Mouse (Mus musculus) embryonic facial prominence, embryonic 10.5 days (tissue): ENCODE results near the gene Metap2. TPM values are rescaled to one million over a fixed set of nuclear protein-coding genes. Genes with fewer than 3 reads are reported as not detected.

Source experiments
- DNase-seq: peaks from one replicate; pipeline ENCODE4 v3.0.0-alpha.2; 2017; ENCODE audit warnings: low spot score
- H3K27ac ChIP-seq: fragments of 300-500 bp; sonication (generic); replicated peaks from 2 replicates; pipeline ENCODE4 v1.5.1; 2016; ENCODE audit warnings: mild to moderate bottlenecking
- H3K27me3 ChIP-seq: fragments of 300-500 bp; sonication (generic); replicated peaks from 2 replicates; pipeline ENCODE4 v1.6.1; 2016; ENCODE audit warnings: low read depth, mild to moderate bottlenecking; ENCODE audit not compliant: poor library complexity, severe bottlenecking
- H3K36me3 ChIP-seq: fragments of 300-500 bp; sonication (generic); replicated peaks from 2 replicates; pipeline ENCODE4 v1.6.1; 2016; ENCODE audit warnings: mild to moderate bottlenecking, moderate library complexity
- H3K4me1 ChIP-seq: fragments of 300-500 bp; sonication (generic); 2 replicates; pipeline ENCODE4 v1.6.1; 2016
- H3K4me3 ChIP-seq: fragments of 300-500 bp; sonication (generic); 2 replicates; pipeline ENCODE4 v1.5.1; 2016; ENCODE audit warnings: mild to moderate bottlenecking, moderate library complexity
- H3K9me3 ChIP-seq: fragments of 300-500 bp; sonication (generic); 2 replicates; pipeline ENCODE4 v1.6.1; 2016; ENCODE audit warnings: mild to moderate bottlenecking
- WGBS: fragments of 180-500 bp; shearing (Covaris S2); methylation state at CpG from one replicate; pipeline ENCODE4 v1.1.7; 2016; 5-methylcytosine and 5-hydroxymethylcytosine counted together
- polyA plus RNA-seq: library from polyadenylated mRNA; unstranded; fragments of >200 nt; fragmentation: Nextera tagmentation; extraction: Ambion mirVana; gene quantifications from 2 replicates; pipeline ENCODE4 v1.2.1, GENCODE M21; 2016

Gene Metap2
- polyA plus RNA-seq, 1 experiment from 2014 or later = 251 TPM

DNA sequence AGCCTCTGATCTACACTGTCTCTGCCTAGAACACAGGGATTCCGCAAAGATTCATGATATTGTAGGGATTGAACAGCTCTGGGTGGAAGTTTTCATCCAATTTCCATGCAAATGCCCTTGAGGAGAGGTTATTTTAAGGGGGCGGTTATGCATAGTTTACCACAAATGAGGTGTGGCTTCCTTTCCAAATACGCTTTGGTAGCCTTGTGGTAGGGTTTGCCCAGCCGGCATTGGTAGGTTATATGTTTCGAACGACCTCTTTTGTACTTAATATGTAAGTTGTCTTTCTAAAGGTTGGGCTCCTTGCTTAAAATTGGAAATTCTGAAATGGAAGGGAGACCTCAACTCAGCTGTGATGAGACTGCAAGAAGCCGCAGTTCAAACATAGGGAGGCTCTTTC is 11.6 kb upstream of the Metap2 start:
- WGBS = 93% methylated on average over 7 of the region's 7 CpGs
- Histone ChIP-seq H3K27ac (no peak overlapping the region), H3K4me3 (no peak overlapping the region), H3K4me1 (peaks cover 30% of the 10 kb centered on the region), H3K27me3 (no peaks in the 10 kb centered on the region), H3K9me3 (no peaks in the 10 kb centered on the region), H3K36me3 (no peaks in the 10 kb centered on the region)
- DNase-seq = no peak

DNA sequence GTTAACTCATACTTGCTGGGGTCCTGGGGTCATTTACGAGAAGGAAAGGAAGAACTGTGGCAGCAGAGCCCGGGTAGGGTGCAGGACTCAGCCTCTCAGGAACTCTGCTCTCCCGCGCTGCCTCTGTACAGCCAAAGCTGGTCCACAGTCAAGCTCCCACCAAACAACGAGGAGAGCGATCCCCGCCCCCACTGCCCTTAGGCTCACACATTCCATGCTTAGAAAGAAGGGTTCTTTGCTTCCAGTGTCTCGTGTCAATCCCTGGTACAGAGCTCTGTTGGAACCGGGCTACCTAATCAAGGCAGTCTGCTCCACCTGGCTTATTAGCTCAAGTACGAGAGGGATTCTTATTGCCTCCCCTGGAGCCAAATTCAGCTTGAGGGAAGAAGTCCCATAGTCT is 10.5 kb upstream of the Metap2 start:
- Histone ChIP-seq H3K4me1 (peaks cover 30% of the 10 kb centered on the region), H3K27me3 (no peaks in the 10 kb centered on the region), H3K4me3 (no peak overlapping the region), H3K27ac (no peak overlapping the region; the same call in 1 of the 2 replicates), H3K9me3 (no peaks in the 10 kb centered on the region), H3K36me3 (no peaks in the 10 kb centered on the region)
- DNase-seq = peak; percentile 60
- 31% methylated on average over 10 of the region's 10 CpGs for WGBS

DNA sequence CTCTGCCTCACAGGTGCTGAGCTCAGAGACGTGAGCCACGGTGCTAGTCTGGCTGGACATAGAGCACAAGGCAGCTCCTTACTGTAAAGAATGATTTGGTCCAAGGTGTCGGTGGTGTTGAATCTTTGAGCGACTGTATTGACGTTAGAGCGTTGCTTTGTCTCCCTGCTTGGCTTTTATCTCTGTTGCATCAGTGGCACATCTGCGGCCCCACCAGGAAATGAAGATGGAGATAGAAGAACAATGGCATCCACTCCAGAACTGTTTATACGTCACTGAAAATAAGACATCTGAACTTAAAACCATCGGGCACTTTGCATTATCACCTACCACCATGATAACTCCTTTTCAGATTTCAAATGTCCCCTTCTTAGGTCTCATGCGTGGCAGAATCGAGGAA is 3.0 kb upstream of the Metap2 start:
- H3K27me3 ChIP-seq = no peaks in the 10 kb centered on the region
- no peak overlapping the region for H3K4me3 ChIP-seq
- H3K27ac ChIP-seq = no peak overlapping the region
- H3K4me1 ChIP-seq = no peaks in the 10 kb centered on the region
- no peak for DNase-seq
- H3K36me3 ChIP-seq = no peaks in the 10 kb centered on the region
- no peaks in the 10 kb centered on the region for H3K9me3 ChIP-seq
- 91% methylated on average over 11 of the region's 11 CpGs for WGBS

DNA sequence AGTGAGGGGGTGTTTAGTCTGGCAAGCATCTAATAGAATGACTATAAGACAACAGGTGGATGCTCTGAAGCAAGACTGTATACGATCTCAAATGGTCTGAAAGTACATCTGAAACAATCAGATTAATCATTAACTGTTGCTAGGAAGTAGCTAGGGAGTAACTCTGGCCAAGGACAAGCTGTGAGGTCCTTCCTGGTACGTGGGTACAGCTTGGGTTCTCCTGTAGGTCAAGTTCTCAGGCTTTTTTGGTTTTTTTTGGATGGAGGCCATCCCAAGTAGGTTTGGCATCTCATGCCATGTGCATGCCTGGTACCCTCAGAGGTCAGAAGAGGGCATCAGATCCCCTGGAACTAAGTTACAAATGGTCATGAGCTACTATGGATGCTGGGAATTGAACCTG is 2.4 kb upstream of the Metap2 start:
- Histone ChIP-seq H3K36me3 (no peaks in the 10 kb centered on the region), H3K27me3 (no peaks in the 10 kb centered on the region), H3K9me3 (no peaks in the 10 kb centered on the region), H3K4me3 (no peak overlapping the region), H3K4me1 (no peaks in the 10 kb centered on the region), H3K27ac (no peak overlapping the region)
- DNase-seq = no peak
- WGBS = 72% methylated on average over 2 of the region's 2 CpGs

DNA sequence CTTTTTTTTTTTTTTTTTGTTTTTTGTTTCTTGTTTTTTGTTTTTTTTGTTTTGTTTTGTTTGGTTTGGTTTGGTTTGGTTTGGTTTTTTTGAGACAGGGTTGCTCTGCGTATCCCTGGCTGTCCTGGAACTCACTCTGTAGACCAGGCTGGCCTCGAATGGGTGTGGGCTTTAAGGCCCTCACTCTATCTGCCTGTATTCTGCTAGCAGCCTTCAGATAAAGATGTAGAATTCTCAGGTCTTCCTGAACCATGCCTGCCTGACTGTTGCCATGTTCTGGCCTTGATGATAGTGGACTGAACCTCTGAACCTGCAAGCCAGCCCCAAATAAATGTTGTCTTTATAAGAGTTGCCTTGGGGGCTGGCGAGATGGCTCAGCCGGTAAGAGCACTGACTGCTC is 4.3 kb downstream of the Metap2 start:
- Histone ChIP-seq H3K36me3 (no peaks in the 10 kb centered on the region), H3K4me1 (peaks cover 16% of the 10 kb centered on the region), H3K9me3 (no peaks in the 10 kb centered on the region), H3K27me3 (no peaks in the 10 kb centered on the region), H3K27ac (no peak overlapping the region), H3K4me3 (no peak overlapping the region)
- no peak for DNase-seq
- WGBS = 87% methylated on average over 4 of the region's 4 CpGs

DNA sequence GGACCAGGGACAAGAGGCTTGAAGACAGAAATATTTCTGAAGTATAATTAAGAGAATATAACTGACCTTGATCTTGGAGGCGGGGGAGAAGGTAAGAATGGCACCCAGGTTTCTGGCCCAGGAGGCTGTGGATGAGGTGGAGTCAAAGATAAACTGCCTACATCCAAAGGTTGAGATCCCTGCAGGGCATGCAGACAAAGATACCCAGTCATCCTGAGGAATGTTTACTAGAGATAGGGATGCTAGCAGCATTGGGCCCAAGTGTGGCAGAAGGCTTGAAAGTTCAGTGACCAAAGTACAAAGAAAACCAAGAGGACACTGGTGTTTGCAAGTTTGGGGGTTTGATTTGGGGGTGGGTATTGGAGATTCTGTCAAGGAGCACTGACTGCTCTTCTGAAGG is 5.9 kb downstream of the Metap2 start:
- no peaks in the 10 kb centered on the region for H3K9me3 ChIP-seq

DNA sequence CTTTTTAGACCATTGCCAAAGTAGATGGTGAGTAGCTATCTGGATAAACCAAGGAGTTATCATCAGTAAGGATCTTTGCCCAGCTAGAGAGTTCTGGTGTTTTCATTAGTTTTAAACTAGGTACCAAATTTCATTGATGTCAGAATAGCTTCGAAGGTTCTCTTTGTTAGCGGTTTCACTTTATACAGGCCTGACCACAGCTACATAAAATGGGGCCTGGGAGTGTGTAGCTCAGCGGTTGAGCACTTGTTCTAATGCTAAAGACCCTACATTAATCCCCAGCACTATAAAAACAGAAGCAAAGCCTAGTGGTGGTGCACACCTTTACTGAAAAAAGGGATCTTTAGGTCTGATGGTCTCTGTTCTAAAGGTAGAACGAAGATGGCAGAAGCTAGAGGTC is 6.3 kb downstream of the Metap2 start:
- peaks cover 16% of the 10 kb centered on the region for H3K4me1 ChIP-seq
- H3K27ac ChIP-seq = no peak overlapping the region
- no peak for DNase-seq
- H3K27me3 ChIP-seq = no peaks in the 10 kb centered on the region
- 63% methylated on average over 4 of the region's 4 CpGs for WGBS
- peak overlapping the region; percentile 98 for H3K4me3 ChIP-seq
- H3K36me3 ChIP-seq = peaks cover 16% of the 10 kb centered on the region
- H3K9me3 ChIP-seq = no peaks in the 10 kb centered on the region

More for the DNA sequence above, 5.9 kb downstream of the Metap2 start:
- peaks cover 16% of the 10 kb centered on the region for H3K4me1 ChIP-seq
- 83% methylated on average over 1 of the region's 1 CpGs for WGBS
- H3K27me3 ChIP-seq = no peaks in the 10 kb centered on the region
- H3K4me3 ChIP-seq = no peak overlapping the region
- peaks cover 11% of the 10 kb centered on the region for H3K36me3 ChIP-seq
- no peak overlapping the region for H3K27ac ChIP-seq
- no peak for DNase-seq

DNA sequence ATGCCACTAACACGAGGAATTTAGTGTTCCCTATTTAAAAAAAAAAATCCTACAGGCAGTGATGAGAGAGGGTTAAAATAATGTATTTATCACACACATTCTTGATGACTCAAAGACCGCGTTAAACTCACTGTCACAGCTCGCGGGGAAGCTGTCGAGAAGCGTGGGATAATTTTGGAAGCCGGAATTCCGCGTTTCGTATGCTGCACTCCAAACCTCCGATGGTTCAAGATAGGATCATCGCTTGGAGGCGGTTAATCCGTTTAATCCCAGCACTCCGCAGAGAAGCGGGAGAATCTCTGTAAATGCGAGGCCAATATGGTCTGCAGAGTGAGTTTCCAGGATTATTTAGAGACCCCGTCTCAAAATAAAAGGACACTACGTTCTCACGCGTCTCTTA is 6.9 kb downstream of the Metap2 start:
- no peak for DNase-seq
- H3K4me1 ChIP-seq = peaks cover 16% of the 10 kb centered on the region
- peak overlapping the region; percentile 95 for H3K27ac ChIP-seq
- H3K9me3 ChIP-seq = no peaks in the 10 kb centered on the region
- peak overlapping the region; percentile 98 for H3K4me3 ChIP-seq
- WGBS = under 1% methylated on average over 22 of the region's 22 CpGs
- peaks cover 22% of the 10 kb centered on the region for H3K36me3 ChIP-seq
- H3K27me3 ChIP-seq = no peaks in the 10 kb centered on the region

DNA sequence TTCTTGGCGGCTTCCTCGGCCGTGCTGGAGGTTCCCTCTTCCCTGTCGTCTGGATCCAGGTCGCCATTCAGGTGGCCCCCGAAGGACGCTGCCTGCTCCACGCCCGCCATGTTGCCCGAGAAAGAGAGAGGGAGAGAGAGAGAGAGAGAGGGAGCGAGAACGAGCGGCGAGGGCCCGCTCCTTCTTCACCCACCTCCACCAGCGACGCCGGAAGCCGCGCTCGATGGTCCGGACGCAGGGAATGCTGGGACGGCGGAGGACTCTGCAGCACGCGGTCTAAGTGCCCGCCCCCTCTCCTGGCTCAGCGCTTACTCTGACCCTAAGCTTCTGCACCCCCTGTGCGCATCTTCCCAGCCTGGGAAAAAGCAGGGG is 7.3 kb downstream of the Metap2 start:
- H3K27me3 ChIP-seq = no peaks in the 10 kb centered on the region

DNA sequence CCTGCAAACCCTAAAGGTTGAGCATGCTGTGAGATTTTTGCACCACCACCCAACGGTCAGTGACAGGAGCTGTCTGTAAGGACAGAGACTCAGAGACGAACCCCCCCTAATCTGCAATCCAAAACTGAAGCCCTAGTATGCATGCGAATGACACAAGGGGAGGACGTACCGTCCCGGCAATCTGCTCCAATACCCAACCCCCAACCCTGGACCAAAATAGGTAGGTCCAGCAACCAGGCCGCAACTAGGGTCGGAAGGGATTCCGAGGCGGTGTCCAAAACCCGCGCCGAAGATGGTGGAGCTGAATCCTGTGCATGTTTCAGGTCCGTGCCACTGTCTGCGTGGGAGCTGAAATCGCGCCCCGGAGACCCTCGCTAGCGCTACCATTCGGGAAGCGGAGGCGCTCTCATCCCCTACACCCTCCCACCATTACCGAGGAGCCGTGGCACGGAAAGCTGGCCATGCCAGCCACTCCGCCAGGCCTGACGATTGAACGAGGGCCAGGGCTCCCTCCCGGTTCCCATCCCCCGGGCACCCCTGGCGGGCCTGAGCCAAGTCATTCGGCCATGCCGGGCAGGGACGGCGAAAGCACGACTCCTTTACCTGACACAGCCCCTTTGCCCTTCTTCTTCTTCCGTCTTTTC is 7.8 kb downstream of the Metap2 start:
- no peak for DNase-seq
- Histone ChIP-seq H3K4me1 (peaks cover 16% of the 10 kb centered on the region), H3K36me3 (peaks cover 31% of the 10 kb centered on the region), H3K4me3 (peak overlapping the region; percentile 98), H3K27ac (peak overlapping the region; percentile 95), H3K27me3 (no peaks in the 10 kb centered on the region), H3K9me3 (no peaks in the 10 kb centered on the region)
- WGBS = under 1% methylated on average over 38 of the region's 38 CpGs

More for the DNA sequence above, 7.3 kb downstream of the Metap2 start:
- Histone ChIP-seq H3K36me3 (peaks cover 26% of the 10 kb centered on the region), H3K4me1 (peaks cover 16% of the 10 kb centered on the region), H3K27ac (peak overlapping the region; percentile 95), H3K4me3 (peak overlapping the region; percentile 98), H3K9me3 (no peaks in the 10 kb centered on the region)
- peak; percentile 92 for DNase-seq
- under 1% methylated on average over 30 of the region's 30 CpGs for WGBS

DNA sequence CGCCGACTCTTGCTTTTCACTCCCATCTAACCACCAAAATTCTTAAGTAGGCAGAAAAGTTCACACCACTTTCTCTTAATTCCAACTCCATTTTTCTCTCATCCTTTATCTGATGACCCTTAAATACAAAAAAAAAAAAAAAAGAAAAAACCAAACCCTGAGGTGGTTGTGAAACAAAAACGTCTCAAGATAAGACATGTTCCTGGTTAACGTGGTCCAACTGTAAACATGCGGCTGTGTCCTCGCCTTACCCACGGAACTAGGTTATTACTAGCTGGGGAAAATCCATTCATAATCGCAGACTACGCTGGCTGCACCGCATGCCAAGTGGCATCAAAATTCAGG is 8.3 kb downstream of the Metap2 start:
- DNase-seq = no peak
- Histone ChIP-seq H3K27me3 (no peaks in the 10 kb centered on the region), H3K4me3 (peak overlapping the region; percentile 98), H3K27ac (peak overlapping the region; percentile 95), H3K9me3 (no peaks in the 10 kb centered on the region), H3K4me1 (peaks cover 16% of the 10 kb centered on the region), H3K36me3 (peaks cover 36% of the 10 kb centered on the region)
- 23% methylated on average over 10 of the region's 10 CpGs for WGBS

DNA sequence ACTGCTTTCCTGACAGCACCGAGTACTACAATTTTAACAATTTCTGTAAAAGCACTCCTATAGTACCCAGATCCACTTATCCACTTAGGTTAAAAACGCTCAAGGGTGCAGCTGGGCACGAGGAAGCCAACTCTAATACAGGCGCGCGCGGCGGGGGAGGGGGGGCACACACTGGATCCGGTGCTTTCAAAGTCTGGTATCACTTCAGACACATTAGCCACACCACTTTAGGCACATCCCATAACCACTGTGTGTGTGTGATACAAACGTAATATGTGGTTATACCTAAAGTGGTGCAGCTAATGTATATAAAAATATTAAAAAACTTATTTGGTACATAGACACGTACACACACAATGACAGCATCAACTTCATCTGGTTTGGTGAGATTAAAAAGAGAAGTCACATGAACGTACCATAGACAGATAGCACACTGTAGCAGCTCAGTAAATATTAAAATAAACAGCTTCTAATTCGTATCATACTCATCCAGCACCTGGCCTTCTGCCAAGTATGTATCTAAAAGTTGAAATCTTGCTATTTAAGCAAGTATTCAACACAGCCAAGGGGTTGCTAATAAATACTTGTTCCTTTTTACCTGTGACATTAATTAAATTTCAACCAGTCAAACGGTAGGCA is 10.9 kb downstream of the Metap2 start:
- DNase-seq = no peak
- H3K36me3 ChIP-seq = peaks cover 46% of the 10 kb centered on the region
- H3K4me3 ChIP-seq = no peak overlapping the region
- H3K27ac ChIP-seq = no peak overlapping the region
- H3K27me3 ChIP-seq = no peaks in the 10 kb centered on the region
- H3K9me3 ChIP-seq = no peaks in the 10 kb centered on the region
- H3K4me1 ChIP-seq = peaks cover 16% of the 10 kb centered on the region
- WGBS = 91% methylated on average over 14 of the region's 14 CpGs

DNA sequence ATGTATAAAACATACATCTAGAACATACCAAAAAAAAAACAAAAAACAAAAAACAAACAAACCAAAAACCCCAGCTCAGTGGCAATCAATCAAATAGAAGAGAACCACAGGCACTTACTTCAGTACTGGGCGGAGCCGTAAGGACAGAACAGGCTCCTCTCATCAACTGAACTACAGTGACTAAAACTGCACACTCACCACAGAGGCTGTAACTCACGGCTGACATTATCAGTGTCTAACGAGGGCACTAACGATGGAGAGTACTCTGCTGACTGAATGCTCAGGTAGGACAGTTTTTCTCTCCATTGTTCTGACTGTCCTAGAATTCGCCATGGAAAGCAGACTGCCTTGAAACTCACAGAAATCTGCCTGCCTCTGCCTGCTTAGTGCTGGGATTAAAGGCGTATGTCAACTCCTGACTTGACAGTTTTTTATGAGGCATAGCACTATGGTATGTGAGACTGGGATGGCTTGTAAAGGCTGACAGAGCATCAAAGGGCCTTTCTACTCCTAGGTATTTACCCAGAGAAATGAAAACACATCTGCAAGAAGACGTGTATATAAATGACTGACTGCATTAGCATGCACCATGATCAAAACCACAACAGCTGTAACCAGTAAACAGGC is 14.0 kb downstream of the Metap2 start:
- 87% methylated on average over 8 of the region's 8 CpGs for WGBS
- no peaks in the 10 kb centered on the region for H3K27me3 ChIP-seq
- no peaks in the 10 kb centered on the region for H3K9me3 ChIP-seq
- no peak overlapping the region for H3K27ac ChIP-seq
- H3K36me3 ChIP-seq = peaks cover 76% of the 10 kb centered on the region
- H3K4me3 ChIP-seq = no peak overlapping the region
- no peak for DNase-seq
- peaks cover 1% of the 10 kb centered on the region for H3K4me1 ChIP-seq
